Mouse (Mus musculus) heart, postnatal 0 days (tissue): ENCODE data around the gene Ccdc154. TPM values are rescaled to one million over a fixed set of nuclear protein-coding genes. Genes with fewer than 3 reads are reported as not detected.
"Not testable (repeated sequence)": the region's sequence is repeated elsewhere in the genome, so short reads cannot be mapped to it uniquely, and the experiment has no call there.

Source experiments
- ATAC-seq: fragments of 200-750 bp; cut with Nextera tagmentation; 2 replicates; pipeline ENCODE4 v1.8.0; 2017; ENCODE audit warnings: low read depth, moderate number of reproducible peaks, moderate library complexity; ENCODE audit not compliant: insufficient read depth
- DNase-seq: peaks from one replicate; pipeline ENCODE4 v3.0.0-alpha.2; 2016; ENCODE audit warnings: low spot score
- H3K27ac ChIP-seq: fragments of 300-500 bp; sonication (generic); 2 replicates; pipeline ENCODE4 v1.5.1; 2014; ENCODE audit warnings: low read depth, mild to moderate bottlenecking
- H3K27me3 ChIP-seq: fragments of 300-500 bp; sonication (generic); 2 replicates; pipeline ENCODE4 v1.6.1; 2014; ENCODE audit warnings: low read length, mixed read lengths; ENCODE audit not compliant: control insufficient read depth, insufficient read depth
- H3K36me3 ChIP-seq: fragments of 300-500 bp; sonication (generic); replicated peaks from 2 replicates; pipeline ENCODE4 v1.6.1; 2014; ENCODE audit warnings: low read length, mixed read lengths; ENCODE audit not compliant: control insufficient read depth, insufficient read depth
- H3K4me1 ChIP-seq: fragments of 300-500 bp; sonication (generic); 2 replicates; pipeline ENCODE4 v1.6.1; 2014; ENCODE audit warnings: antibody characterized with exemption; ENCODE audit not compliant: control insufficient read depth, insufficient read depth
- H3K4me2 ChIP-seq: fragments of 300-500 bp; sonication (generic); 2 replicates; pipeline ENCODE4 v1.6.1; 2014; ENCODE audit warnings: low read depth, mild to moderate bottlenecking, low read length, moderate library complexity
- H3K4me3 ChIP-seq: fragments of 300-500 bp; sonication (generic); 2 replicates; pipeline ENCODE4 v1.5.1; 2014; ENCODE audit warnings: low read depth, low read length
- H3K9ac ChIP-seq: fragments of 300-500 bp; sonication (generic); replicated peaks from 2 replicates; pipeline ENCODE4 v1.6.1; 2014; ENCODE audit warnings: low read depth, low read length, mixed read lengths
- H3K9me3 ChIP-seq: fragments of 300-500 bp; sonication (generic); replicated peaks from 2 replicates; pipeline ENCODE4 v1.6.1; 2016; ENCODE audit warnings: low read length; ENCODE audit not compliant: control insufficient read depth
- CTCF ChIP-seq: IDR thresholded peaks from 2 replicates; pipeline ENCODE4 v1.5.1; 2016; ENCODE audit warnings: antibody characterized with exemption, control low read depth, low read depth
- EP300 ChIP-seq: IDR thresholded peaks from 2 replicates; pipeline ENCODE4 v1.6.1; 2016; ENCODE audit warnings: antibody characterized with exemption, low read depth
- WGBS: fragments of 180-500 bp; shearing (Covaris S2); extraction: QIAGEN DNeasy Blood & Tissue Kit; methylation state at CpG from one replicate; pipeline ENCODE4 v1.1.7; 2014; 5-methylcytosine and 5-hydroxymethylcytosine counted together
- polyA plus RNA-seq: library from polyadenylated mRNA; unstranded; fragments of >200 nt; fragmentation: Nextera tagmentation; extraction: Ambion mirVana; gene quantifications from 2 replicates; pipeline ENCODE4 v1.2.1, GENCODE M21; 2015
- total RNA-seq: library from RNA; depleted of rRNA; stranded (reverse); fragments of >200 nt; gene quantifications from 2 replicates; pipeline ENCODE4 v1.2.3, GENCODE M21; 2014; ENCODE audit warnings: low replicate concordance

Ccdc154 gene
- total and polyA plus RNA-seq, 2 experiments from 2014 or later: not detected

DNA sequence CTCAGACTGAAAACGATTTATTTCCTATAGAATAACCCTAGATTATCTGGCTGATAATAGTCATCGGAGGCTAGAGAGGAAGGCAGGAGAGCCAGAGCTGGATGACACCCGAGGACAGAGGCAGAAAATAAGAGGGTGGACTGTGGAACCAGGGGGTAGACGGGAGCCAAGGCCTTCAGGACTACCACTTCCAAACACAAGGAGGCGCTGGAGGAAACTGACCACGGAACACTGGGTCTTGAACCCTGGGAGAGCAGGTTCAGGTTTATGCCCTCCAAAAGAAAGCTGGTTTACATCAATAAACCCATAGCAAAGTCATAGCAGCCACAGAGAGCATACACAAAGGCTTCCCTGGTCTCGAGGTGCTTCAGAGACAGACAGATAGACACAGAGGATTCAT, 38.3 kb upstream of the Ccdc154 start:
- no peaks in the 10 kb centered on the region for H3K9me3 ChIP-seq
- no peak overlapping the region for H3K4me2 ChIP-seq
- ATAC-seq (no peak), DNase-seq (no peak)
- H3K36me3 ChIP-seq: no peaks in the 10 kb centered on the region
- TF ChIP-seq EP300: no peak
- TF ChIP-seq CTCF: no peak; the same call in 1 of the 2 replicates
- no peak overlapping the region for H3K9ac ChIP-seq
- H3K4me1 ChIP-seq: no peaks in the 10 kb centered on the region
- WGBS: 28% methylated on average over 7 of the region's 7 CpGs
- no peak overlapping the region for H3K27ac ChIP-seq
- H3K27me3 ChIP-seq: no peaks in the 10 kb centered on the region
- H3K4me3 ChIP-seq: no peak overlapping the region

DNA sequence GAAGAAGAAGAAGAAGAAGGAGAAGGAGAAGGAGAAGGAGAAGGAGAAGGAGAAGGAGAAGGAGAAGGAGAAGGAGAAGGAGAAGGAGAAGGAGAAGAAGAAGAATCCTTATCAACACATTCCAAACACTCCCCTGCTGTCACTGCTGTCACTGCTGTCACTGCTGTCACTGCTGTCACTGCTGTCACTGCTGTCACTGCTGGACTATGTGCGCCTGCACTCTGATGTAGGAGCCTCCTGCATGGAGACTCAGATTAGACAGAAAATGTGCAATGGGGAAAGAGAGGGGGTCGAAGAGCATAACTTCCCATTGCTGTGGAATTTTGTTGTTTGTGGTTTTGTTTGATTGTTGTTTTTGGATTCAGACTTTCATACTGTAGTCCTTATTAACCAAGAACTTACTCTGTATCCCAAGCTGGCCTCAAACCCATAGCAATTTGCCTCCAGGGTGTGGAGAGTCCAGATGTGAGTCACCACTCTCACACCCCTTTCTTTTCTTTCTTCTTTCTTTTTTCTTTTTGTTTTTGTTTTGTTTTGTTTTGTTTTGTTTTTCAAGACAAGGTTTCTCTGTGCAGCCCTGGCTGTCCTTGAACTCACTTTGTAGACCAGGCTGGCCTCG, 36.7 kb upstream of the Ccdc154 start:
- not testable (repeated sequence) for H3K36me3 ChIP-seq, H3K9ac ChIP-seq, H3K4me1 ChIP-seq, DNase-seq, ATAC-seq, H3K27ac ChIP-seq, H3K9me3 ChIP-seq, H3K4me3 ChIP-seq, H3K27me3 ChIP-seq, H3K4me2 ChIP-seq
- 57% methylated on average over 3 of the region's 3 CpGs for WGBS

DNA sequence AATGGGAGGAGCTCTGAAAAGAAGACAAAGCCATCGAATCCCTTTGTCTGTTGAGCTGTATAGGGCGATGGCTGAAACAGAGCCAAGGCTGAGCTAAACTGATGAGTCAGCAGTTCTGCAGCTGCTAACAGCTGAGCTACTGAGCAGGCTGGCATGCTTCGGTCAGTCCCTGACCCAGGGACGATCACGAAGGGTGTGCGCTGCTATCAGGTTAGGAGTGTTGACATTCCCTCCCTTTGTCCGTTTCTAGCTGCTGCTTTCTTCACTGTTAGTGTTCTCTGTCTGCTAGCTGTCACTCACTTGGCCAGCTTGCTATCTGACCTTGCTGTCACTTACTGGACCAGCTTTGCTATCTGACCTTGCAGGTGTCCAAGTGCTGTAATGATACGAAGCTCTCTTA, 35.2 kb upstream of the Ccdc154 start:
- no peak overlapping the region for H3K27ac ChIP-seq
- no peak overlapping the region for H3K4me3 ChIP-seq
- peak; percentile 76; the same call in 1 of the 2 replicates for ATAC-seq
- H3K27me3 ChIP-seq: no peaks in the 10 kb centered on the region
- H3K9me3 ChIP-seq: no peaks in the 10 kb centered on the region
- peak; percentile 25 for DNase-seq
- no peaks in the 10 kb centered on the region for H3K36me3 ChIP-seq
- H3K9ac ChIP-seq: no peak overlapping the region
- WGBS: 11% methylated on average over 8 of the region's 8 CpGs
- TF ChIP-seq CTCF (no peak), EP300 (no peak)
- H3K4me1 ChIP-seq: no peaks in the 10 kb centered on the region
- peak overlapping the region; percentile 21; the same call in 1 of the 2 replicates for H3K4me2 ChIP-seq

GRCm38 (mm10) chr17:25127681-25128080, 34.6 kb upstream of the Ccdc154 start:
- no peak for ATAC-seq
- Histone ChIP-seq H3K27me3 (no peaks in the 10 kb centered on the region), H3K27ac (no peak overlapping the region), H3K9me3 (no peaks in the 10 kb centered on the region), H3K9ac (no peak overlapping the region), H3K4me2 (no peak overlapping the region), H3K4me1 (no peaks in the 10 kb centered on the region), H3K4me3 (no peak overlapping the region), H3K36me3 (no peaks in the 10 kb centered on the region)
- WGBS: 41% methylated on average over 9 of the region's 9 CpGs
- DNase-seq: no peak
- TF ChIP-seq CTCF (no peak), EP300 (no peak)

DNA sequence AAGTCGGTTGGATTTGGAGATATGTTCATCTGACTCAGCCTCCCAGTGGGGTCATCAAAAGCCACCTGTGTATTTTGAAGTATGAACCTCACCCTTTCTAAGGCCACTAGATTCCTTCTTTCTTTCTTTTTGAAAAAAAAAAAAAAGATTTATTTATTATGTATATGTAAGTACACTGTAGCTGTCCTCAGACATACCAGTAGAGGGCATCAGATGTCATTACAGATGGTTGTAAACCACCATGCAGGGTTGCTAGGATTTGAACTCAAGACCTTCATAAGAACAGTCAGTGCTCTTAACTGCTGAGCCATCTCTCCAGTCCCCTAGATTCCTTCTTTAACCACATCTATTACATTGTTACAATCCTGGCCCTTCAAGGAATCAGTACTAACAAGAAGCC, 32.2 kb upstream of the Ccdc154 start:
- TF ChIP-seq CTCF (no peak), EP300 (no peak)
- DNase-seq (no peak), ATAC-seq (no peak)
- H3K27ac ChIP-seq: no peak overlapping the region
- H3K36me3 ChIP-seq: no peaks in the 10 kb centered on the region
- no peaks in the 10 kb centered on the region for H3K27me3 ChIP-seq
- no peaks in the 10 kb centered on the region for H3K9me3 ChIP-seq
- peaks cover 6% of the 10 kb centered on the region for H3K4me1 ChIP-seq
- WGBS: 77% methylated on average over 1 of the region's 1 CpGs
- H3K4me3 ChIP-seq: no peak overlapping the region
- no peak overlapping the region for H3K9ac ChIP-seq
- H3K4me2 ChIP-seq: no peak overlapping the region

- Histone ChIP-seq H3K36me3 (no peaks in the 10 kb centered on the region), H3K27me3 (no peaks in the 10 kb centered on the region), H3K4me2 (peak within 1 kb of the TSS; percentile 83), H3K27ac (no peak within 1 kb of the TSS; the same call in 1 of the 2 replicates), H3K9ac (peak within 1 kb of the TSS; percentile 79), H3K4me1 (peaks cover 6% of the 10 kb centered on the region), H3K4me3 (peak within 1 kb of the TSS; percentile 89), H3K9me3 (no peaks in the 10 kb centered on the region)
- WGBS: 2% methylated on average over 40 of the region's 40 CpGs
- no peak for TF ChIP-seq CTCF
- TF ChIP-seq EP300: peak; percentile 71; the same call in 1 of the 2 replicates
- ATAC-seq: peak; percentile 97
- peak; percentile 94 for DNase-seq
Observed at GRCm38 (mm10) chr17:25133275-25133698, 29.0 kb upstream of the Ccdc154 start, which contains the start of gene Clcn7. Gene Clcn7, plus strand, starts transcription at chr17:25133391.
